Mouse (Mus musculus): ENCODE data around the gene Cmtm3.
"Not testable (repeated sequence)": the region's sequence is repeated elsewhere in the genome, so short reads cannot be mapped to it uniquely, and the experiment has no call there.

The Cmtm3 gene

DNA sequence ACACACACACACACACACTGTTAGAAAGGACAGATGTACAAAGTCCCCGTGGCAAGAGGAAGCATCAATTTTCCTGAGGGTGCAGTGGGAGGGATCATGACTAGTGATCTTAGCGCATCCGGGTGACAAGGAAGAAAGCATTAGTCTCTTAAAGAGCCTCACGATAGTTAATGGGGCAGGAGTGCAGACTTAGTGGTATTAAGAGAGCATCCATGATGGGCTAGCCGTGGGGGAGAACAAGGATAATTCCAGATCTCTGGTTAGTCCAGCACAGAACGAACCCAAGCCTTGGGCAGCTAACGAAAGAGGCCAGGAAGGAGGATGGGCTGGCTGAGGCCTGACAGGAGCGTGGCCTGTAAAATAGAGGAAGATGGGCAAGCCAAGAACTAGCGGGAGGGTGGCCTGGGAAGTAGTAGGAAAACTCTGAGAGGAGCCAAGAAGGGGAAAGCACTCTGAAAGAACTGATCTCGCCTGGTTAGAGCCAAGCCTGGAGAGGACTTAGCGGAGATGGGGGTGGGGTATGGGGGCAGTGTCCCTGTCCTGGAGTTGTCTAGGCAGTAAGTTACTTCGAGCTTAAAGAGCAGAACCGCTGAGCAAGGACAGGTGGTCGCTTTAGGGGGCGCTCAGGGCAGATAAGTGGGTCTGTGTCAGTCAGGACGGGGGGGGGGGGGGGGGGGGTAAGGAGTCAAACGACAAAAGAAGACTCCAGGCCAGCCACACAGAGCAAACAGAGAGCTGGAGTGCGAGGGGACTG is at the start of gene Cmtm3:
Gene Cmtm3, plus strand, starts transcription at position 182 of the 754 bp plus-strand sequence.
- DNase-seq: peak; percentile 76

DNA sequence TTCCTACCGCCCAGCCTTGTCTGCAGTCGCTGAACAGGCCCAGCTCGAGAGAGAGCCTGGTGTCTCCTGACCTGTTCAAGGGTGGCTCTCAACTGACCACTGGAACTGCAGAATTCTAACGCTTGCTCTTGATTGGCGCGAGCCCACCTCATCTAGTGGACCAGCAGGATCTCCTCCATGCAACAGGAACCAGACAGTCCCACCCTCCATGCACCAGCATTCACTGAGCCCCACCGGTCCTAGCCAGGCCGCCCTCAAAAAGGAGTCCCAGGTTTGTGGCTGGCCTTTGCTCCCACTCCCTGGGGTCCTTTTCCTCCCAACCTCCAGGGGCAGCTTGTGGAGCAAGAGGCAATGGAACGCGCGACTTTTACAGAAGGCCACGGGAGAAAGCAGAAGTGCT is 46.1 kb upstream of the Cmtm3 start, which contains the start of gene Cmtm2a:
Gene Cmtm2a, minus strand, starts transcription at position 101 of the 400 bp plus-strand sequence.
- not testable (repeated sequence) for DNase-seq

DNA sequence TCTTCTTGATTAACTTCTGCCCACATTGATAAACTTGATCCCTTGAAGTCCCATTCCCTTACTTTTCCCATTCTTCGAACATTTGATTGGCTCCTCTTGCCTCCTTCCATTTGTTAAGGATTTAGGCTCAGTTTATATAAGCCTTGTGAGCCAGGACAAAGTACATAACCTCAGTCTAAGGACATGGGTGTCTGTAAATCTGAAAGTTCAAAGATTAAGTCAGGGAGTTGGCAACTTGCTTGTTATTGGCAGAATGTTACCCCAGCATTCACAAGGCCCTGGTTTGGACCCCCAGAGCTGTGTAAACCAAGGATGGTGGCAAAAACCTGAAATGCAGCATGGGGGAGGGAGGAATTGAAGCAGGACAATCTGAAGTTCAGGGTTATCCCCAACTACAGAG is 44.8 kb upstream of the Cmtm3 start:
- DNase-seq: no peak

DNA sequence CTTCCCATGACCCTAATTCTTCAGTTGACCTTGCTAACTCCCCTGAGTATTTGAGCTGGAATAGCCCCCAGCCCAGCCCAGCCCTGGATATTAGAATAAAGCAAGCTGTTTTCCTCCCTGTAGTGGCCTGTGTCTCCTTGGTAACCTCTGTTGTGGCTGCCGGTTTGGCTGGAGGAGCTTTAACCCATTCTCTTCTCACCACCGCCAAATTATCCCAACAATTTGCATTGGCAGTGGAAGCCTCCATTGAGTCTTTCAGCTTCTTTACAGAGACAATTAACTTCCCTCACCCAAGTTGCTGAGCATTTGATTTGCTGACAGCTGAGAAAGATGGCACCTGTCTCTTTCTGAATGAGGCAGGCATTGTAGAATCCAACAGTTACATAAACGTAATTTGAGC is 37.6 kb upstream of the Cmtm3 start:
- DNase-seq: peak; percentile 5

DNA sequence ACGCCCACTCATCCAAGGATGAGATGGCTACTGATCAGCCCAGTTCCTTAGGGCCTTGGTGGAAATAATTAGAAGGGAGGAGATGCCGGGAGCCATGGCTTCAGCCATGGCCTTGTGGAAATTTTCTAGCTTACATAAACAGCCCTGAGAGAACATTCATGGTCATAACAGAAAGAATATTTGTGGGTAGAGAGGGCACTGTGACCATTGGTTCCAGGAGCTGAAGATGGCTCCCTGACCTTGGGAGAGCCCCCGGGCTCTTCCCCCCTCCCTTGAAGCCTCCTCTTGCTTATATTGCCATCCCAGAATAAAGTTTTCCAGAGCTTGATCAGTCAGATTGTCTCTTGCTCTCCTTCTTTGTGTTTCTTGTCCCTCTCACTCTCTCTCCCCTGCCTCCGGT is 36.7 kb upstream of the Cmtm3 start:
- not testable (repeated sequence) for DNase-seq

DNA sequence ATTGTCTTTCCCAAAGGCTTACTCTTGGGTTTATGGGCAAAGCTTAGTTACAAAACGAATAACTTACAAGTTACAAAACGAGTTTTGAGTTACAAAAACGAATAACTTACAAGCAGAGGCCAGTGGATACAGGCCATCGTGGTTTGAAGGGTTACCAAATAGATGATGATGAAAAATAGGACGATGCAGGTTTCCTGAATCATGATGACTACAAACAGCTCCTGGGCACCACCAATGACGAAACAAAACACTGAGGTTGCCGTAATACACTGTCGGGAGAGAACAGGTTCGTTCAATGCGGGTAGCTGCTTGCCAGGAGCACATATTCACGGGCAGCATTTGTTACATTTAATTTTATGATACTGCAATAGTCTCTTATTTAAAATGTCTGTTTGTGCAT is 34.2 kb upstream of the Cmtm3 start:
- DNase-seq: no peak

DNA sequence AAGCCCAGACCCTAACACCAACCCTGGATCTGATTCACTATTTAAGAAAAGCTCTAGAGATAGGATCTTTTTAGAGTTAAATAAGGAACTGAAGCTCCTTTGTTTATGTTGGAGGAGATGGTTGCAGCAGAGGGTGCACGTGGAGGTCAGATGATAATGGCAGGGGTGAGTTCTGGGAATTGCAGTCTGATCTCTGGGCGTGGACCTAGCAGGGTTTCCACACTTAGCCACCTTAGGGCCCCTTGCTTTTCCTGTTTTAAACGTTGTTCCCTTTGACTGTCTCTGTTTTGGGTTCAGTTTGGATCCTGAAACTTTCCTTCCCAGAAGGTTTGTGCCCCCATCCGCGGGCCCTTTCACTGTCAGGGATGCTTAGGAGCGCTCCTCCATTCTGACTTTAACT is 30.9 kb upstream of the Cmtm3 start:
- DNase-seq: not testable (repeated sequence)

DNA sequence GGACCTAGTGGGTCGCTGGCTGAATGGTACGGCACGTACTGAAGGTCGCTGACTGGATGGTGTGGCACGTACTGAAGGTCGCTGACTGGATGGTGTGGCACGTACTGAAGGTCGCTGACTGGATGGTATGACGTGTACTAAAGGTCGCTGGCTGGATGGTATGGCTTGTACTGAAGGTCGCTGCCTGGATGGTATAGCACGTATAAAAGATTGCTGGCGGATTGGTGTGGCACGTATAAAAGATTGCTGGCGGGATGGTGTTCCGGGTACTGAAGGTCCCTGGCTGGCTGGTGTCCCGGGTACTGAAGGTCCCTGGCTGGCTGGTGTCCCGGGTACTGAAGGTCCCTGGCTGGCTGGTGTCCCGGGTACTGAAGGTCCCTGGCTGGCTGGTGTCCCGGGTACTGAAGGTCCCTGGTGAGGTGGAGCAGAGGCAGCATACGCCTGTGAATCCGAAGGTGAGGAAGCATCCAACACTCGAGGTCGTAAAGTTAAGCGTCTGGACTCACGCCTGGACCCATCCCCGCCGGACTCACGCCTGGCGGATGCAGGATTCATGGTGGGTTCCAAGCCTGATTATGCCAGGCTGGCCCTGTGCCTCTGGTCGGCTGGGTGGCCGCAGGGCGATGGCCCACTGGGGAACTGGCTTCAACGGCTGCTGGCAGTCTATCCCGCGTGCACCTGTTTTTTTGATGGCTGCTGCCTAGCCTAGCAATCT is 29.6 kb upstream of the Cmtm3 start, which contains the start of the genes Gm45711 and Cmtm1:
Gene Gm45711, minus strand, starts transcription at position 641 of the 715 bp plus-strand sequence.
Gene Cmtm1, minus strand, starts transcription at position 705 of the 715 bp plus-strand sequence.
- not testable (repeated sequence) for DNase-seq

DNA sequence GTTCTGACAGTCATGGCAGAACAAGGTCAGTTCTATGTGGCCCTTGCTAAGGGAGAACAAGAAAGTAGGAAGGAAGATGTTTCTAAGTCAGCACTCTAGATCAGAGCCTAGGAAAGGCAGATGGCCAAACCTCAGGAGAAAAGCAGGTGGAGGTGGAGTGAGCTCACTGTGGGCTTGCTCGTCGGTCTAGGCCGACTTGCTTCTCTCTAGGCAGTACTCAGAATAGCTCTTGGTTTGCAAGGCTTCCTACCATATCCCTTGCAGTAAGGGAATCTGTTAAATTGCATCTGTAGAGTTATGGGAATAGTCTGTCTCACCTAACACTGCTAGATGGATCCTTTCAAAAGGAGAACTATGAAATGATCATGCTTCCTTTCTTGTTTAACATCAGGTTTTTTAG is 27.2 kb upstream of the Cmtm3 start:
- not testable (repeated sequence) for DNase-seq

DNA sequence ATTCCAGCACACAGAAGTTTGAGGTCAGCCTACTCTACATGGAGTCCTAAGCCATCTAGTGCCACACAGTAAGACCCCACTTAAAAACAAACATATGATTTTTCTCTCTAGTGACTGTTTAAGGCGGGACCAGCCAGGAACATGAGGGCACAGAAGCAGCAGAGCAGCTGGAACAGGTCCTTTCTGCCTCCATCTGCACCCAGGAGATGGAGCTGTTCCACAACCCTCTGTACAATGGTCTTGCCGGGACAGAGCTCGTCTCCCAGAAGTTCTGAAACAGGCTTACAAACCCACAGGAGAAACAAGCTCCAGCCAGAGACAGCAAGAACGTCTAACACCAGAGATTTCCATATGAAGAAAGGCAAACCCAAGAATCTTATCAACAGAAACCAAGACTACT is 25.9 kb upstream of the Cmtm3 start:
- DNase-seq: peak; percentile 68

DNA sequence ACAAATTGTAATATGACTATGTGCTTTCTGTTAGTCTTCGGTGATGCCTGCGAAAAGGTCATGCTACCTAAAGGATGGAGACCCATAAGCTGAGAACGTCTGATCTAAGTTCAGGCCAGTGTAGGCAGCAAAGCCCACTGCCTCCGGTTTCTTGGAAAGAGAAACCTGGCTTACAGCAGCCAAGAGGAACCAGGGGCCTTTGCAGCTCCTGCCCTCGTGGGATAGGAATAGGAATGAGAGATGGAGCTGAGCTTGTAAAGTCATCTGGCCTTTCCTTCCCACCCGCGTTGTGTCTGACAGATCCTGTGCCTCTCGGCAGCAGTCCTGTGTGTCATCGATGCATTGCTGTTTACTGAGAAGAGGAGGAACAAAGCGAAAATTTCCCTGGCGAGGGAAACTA is 17.9 kb upstream of the Cmtm3 start, which contains the start of gene Gm11020:
Gene Gm11020, plus strand, starts transcription at position 301 of the 400 bp plus-strand sequence.
- not testable (repeated sequence) for DNase-seq

DNA sequence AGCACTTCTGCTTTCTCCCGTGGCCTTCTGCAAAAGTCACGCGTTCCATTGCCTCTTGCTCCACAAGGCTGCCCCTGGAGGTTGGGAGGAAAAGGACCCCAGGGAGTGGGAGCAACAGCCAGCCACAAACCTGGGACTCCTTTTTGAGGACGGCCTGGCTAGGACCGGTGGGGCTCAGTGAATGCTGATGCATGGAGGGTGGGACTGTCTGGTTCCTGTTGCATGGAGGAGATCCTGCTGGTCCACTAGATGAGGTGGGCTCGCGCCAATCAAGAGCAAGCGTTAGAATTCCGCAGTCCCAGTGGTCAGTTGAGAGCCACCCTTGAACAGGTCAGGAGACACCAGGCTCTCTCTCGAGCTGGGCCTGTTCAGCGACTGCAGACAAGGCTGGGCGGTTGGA is 17.3 kb upstream of the Cmtm3 start, which contains the start of gene Cmtm2b:
Gene Cmtm2b, plus strand, starts transcription at position 301 of the 400 bp plus-strand sequence.
- not testable (repeated sequence) for DNase-seq

DNA sequence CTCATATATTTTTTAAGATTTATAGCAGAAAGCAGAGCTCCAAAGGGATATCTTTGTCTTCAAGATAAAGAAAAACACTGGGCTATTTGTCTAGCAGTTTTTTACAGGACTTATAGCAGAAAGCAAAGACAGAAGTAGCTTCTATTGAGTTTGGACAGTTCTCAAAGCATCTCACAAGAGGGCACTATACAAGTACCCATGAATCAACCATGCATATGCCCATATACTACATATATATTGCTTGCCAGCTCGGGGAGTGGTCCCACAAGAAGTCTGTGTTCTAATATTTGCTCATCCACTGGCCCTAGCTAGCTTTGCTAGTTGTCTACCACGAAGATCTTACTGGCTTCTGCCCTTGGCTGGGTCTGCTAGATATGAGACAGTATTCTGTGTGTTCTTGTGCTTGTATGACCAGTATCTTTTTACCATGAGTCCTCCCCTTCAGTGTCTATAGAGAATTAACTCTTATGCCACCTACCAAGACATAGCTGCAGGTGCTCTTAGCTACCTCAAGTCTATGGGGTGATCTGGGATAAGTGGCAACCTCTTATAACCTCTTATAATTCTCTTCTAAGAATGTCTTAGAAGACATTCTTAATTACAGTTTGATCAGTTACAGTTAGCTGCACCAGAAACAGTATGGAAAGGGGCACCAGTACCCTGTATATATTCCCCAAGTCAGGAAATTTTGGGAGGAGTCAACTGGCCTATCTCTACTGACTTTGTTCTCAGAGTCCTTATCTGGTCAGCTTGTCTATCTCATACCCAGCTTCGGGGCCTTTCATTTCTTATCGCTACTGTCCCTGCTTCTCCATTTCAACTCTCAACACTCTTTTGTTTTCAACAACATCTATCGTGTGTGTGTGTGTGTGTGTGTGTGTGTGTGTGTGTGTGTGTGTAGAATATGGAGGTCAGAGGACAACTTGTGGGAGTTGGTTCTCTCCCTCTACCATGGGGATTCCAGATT is 6.3 kb upstream of the Cmtm3 start:
- no peak for DNase-seq

DNA sequence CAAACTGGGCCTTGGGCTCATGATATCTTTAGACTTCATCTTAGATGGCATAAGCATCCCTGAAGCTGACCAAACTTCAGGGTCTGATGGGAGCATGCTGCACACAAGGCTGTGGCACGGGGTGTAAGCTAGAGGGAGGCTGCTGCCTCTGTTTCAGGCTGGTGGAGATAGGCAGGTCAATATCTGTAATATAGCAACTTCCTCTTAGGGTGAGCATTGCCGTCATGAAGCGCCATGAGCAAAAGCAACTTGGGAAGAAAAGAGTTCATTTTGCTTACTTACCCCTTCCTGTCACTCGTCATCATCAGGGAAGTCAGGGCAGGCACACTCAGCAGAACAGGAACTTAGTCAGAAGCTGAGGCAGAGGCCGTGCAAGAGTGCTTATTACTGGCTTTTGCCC is 5.4 kb upstream of the Cmtm3 start:
- DNase-seq: no peak

DNA sequence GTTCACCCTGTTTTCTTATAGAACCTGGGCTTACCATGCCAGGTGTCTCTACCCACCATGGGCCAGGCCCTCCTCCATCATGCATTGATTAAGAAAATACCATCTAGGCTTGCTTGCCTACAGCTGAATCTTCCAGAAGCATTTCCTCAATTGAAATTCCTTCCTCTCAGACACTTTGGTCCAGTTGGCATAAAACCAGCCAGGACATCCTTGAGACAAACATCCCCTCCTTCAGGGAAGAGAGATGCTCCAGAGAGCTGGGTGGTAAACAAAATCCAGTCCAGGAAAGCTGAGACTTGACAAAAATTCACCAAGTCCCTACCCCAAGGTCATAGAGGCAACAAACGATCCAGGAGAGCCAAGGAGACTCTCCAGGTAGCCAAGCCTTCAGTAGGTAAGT is 5.0 kb upstream of the Cmtm3 start:
- DNase-seq: peak; percentile 52

DNA sequence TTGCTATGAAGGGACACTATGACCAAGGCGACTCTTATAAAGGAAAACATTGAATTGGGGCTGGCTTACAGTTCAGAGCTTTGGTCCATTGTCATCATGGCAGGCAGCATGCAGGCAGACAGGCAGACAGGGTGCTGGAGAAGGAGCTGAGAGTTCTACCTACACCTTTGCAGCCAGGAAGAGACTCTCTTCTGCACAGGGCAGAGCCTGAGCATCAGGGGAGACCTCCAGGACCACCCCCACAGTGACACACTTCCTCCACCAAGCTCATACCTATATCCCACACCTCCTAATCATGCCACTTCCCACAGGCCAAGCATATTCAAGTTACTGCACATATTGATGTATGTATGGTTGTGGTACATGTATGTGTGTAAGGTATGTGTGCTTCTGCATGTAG is 2.4 kb upstream of the Cmtm3 start:
- no peak for DNase-seq

DNA sequence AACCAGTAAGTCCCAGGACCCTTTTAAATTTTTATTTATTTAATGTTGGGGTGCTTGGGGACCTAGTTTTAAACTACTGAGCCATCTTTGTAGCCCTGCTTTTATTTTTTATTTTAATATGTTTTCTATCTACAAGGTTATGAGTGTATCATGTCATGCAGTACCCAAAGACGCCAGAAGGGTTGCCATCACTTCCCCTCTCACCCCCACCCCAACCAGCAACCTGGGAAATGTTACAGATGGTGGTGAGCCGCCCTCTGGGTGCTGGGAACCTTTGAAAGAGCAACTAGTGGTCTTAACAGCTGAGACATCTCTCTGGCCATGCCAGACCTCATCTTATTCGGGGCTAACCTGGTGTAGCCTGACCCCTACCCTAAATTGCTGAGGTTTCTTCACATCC is 1.3 kb upstream of the Cmtm3 start:
- no peak for DNase-seq

DNA sequence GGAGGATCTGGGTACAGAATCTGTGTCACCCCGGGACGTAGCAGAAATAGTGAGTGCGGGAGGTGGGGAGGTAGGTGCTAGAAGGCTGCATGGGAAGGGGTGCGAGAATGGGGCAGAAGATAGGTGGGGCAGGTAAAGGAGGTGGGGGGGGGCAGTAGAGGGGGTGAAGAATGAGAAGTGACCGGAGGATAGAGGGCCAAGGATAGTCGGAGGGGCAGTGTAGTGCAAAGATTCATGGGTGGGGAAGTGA is 698 bp downstream of the Cmtm3 start:
- DNase-seq: peak; percentile 34

DNA sequence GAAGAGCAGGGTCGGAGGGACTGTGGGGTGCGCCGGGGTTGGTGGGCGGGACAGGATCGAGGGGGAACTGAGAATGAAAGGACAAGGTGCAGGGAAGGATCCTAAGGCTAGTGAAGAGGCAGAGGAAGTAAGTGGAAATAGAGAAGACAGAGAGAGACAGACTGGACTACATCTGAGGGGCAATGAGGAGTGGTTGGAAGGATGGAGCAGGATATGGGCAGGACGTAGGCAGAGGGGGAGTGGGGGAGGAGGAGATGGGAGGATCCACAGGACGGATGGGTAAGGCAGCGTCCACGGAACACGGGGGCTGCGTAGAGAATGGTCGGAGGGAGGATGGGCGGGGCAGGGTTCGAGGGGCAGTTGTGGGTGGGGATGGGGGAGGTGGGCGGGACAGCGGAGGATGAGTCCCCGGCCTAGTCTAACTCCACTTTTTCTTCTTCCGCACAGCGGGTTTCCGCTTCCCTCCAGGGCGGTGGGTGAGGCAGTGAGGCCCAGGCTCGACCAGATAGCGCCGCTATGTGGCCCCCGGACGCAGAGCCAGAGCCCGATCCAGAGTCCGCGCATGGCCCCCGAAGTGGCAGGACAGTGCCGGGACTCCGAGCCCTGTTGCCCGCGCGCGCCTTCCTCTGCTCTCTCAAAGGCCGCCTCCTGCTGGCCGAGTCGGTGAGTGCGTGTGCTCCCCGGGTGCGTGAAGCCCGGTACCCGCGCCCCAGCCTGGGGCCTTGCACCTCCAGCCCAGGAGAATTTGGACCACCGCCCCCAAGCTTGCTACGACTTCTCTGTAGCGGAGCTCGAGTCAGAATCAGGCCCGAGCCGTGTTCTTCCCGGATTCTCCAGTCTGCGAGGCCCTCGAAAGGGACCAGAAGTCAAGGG is 1.3 kb downstream of the Cmtm3 start:
- peak; percentile 92 for DNase-seq

DNA sequence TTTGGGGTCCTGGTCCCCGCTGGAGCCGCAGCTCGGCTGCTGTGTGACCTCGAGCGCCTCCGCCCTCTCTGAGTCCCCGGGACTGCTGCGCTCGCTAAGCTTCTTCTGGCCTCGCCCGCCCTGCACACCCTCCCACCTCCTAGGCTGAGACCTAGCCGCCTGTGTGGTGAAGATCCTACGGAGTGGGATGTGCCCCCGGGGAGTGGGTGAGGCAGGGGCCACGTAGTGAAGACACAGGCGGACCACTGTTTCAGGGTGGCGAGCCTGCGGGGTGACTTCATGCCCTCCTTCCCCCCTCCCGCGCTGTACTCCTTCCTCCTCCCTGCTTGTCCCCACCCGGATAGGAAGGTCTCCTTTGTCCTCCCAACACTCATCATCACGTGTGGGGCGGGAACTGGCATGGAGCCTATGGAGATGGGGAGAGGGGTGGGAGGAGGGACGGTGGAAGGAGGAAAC is 1.9 kb downstream of the Cmtm3 start:
- peak; percentile 93 for DNase-seq

DNA sequence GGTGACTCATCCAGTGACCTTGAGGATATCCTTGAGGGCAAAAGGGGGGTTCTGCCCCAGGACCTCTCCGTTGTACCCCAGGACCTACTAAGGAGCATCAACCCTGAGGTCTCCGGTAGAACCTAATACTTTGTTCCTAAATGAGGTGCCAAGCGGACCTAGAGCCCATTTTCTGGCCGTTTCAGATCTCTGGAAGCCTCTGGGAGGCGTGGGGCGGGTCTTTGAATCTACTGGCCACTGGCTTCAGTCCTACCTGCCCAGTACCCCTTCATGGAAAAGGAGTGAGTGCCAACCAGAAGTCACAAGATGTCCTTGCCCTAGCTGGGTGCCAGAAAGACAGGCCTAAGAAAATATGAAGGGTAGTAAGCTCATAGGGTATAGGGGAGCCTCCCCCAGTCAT is 2.5 kb downstream of the Cmtm3 start:
- DNase-seq: no peak

DNA sequence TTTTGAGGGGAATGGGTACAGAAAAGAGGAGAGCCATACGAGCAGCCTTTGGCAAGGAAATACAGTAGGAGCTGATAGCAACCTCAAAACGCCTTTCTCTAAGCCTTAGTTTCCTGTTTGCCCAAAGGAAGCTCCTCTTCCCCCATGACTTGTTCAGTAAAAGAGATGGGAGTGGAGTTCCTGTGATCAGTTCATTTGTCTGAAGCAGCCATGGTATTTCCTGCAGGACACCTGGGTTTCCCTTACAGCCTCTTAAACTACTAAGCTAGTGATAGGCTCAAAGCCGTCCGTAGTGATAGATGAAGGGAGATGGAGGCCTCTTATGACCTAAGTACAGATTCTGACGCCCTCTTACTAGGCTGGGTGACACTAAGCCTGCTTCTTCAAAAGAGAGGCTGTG is 3.2 kb downstream of the Cmtm3 start:
- DNase-seq: no peak
